Mouse (Mus musculus) skeletal muscle tissue, adult 2 months (tissue): ENCODE measurements around the gene Prl3d2.
"Not testable (repeated sequence)": the region's sequence is repeated elsewhere in the genome, so short reads cannot be mapped to it uniquely, and the experiment has no call there.

Experiments
- DNase-seq: peaks from one replicate; pipeline ENCODE4 v3.0.0-alpha.2; 2012; ENCODE audit warnings: low read depth, low spot score

Prl3d2 gene

GRCm38 (mm10) chr13:27121398-27121797 lies at the start of gene Prl3d2:
Gene Prl3d2, plus strand, starts transcription at chr13:27121698.
- not testable (repeated sequence) for DNase-seq

DNA sequence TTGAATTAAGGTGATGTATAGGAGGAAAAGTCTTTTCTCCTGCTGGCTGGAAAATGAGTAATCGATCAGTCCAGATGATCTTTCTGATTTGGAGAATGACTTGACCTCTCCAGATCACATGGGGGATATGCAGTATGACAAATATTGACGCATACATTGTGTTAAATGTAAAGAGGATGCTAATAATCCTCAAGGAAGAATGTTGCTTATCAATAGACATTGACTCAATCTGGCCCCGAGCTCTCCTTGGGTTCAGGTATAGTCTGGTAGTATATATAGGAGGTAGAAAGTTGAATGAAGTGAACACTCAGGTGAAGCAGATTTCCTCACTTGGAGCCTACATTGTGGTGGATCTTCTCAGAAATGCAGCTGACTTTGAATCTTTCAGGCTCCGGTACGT lies 27.6 kb upstream of the Prl3d2 start, which contains the start of gene Prl3d1:
TSS of gene Prl3d1 (plus strand) at position 301 of the 400 bp plus-strand sequence.
- DNase-seq, result not testable (repeated sequence)

GRCm38 (mm10) chr13:27148264-27148663 lies 26.8 kb downstream of the Prl3d2 start:
- DNase-seq, result no peak

DNA sequence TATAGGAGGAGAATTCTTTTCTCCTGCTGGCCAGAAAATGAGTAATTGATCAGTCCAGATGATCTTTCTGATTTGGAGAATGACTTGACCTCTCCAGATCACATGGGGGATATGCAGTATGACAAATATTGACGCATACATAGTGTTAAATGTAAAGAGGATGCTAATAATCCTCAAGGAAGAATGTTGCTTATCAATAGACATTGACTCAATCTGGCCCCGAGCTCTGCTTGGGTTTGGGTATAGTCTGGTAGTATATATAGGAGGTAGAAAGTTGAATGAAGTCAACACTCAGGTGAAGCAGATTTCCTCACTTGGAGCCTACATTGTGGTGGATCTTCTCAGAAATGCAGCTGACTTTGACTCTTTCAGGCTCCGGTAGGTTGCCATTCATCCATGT lies 35.0 kb downstream of the Prl3d2 start, which contains the start of gene Prl3d3:
TSS of gene Prl3d3 (plus strand) at position 301 of the 400 bp plus-strand sequence.
- DNase-seq, result not testable (repeated sequence)
